Mouse (Mus musculus) midbrain, embryonic 16.5 days (tissue): ENCODE results near the gene Celf6. TPM values are rescaled to one million over a fixed set of nuclear protein-coding genes. Genes with fewer than 3 reads are reported as not detected.

Experiments used
- ATAC-seq: fragments of 200-750 bp; cut with Nextera tagmentation; 2 replicates; pipeline ENCODE4 v1.8.0; 2017; ENCODE audit warnings: moderate TSS enrichment
- H3K27ac ChIP-seq: fragments of 300-500 bp; sonication (generic); 2 replicates; pipeline ENCODE4 v1.5.1; 2014; ENCODE audit warnings: mild to moderate bottlenecking, low read length, mixed read lengths
- H3K27me3 ChIP-seq: fragments of 300-500 bp; sonication (generic); 2 replicates; pipeline ENCODE4 v1.6.1; 2014; ENCODE audit warnings: low read depth, low read length, mixed read lengths; ENCODE audit not compliant: control insufficient read depth, insufficient read depth
- H3K36me3 ChIP-seq: fragments of 300-500 bp; sonication (generic); 2 replicates; pipeline ENCODE4 v1.6.1; 2014; ENCODE audit warnings: mild to moderate bottlenecking, low read length, moderate library complexity, mixed read lengths; ENCODE audit not compliant: control insufficient read depth, insufficient read depth
- H3K4me1 ChIP-seq: fragments of 300-500 bp; sonication (generic); 2 replicates; pipeline ENCODE4 v1.6.1; 2014; ENCODE audit warnings: mild to moderate bottlenecking, low read length, mixed read lengths; ENCODE audit not compliant: control insufficient read depth, insufficient read depth
- H3K4me2 ChIP-seq: fragments of 300-500 bp; sonication (generic); 2 replicates; pipeline ENCODE4 v1.6.1; 2014; ENCODE audit warnings: mild to moderate bottlenecking, low read length, mixed read lengths
- H3K4me3 ChIP-seq: fragments of 300-500 bp; sonication (generic); 2 replicates; pipeline ENCODE4 v1.5.1; 2014; ENCODE audit warnings: low read depth, mild to moderate bottlenecking, low read length, moderate library complexity, mixed read lengths
- H3K9ac ChIP-seq: fragments of 300-500 bp; sonication (generic); 2 replicates; pipeline ENCODE4 v1.6.1; 2014; ENCODE audit warnings: low read depth, low read length, mixed read lengths
- H3K9me3 ChIP-seq: fragments of 300-500 bp; sonication (generic); replicated peaks from 2 replicates; pipeline ENCODE4 v1.6.1; 2014; ENCODE audit warnings: mild to moderate bottlenecking, low read length, mixed read lengths; ENCODE audit not compliant: control insufficient read depth, poor library complexity, severe bottlenecking
- WGBS: fragments of 180-500 bp; shearing (Covaris S2); extraction: QIAGEN DNeasy Blood & Tissue Kit; methylation state at CpG from one replicate; pipeline ENCODE4 v1.1.7; 2014; 5-methylcytosine and 5-hydroxymethylcytosine counted together
- polyA plus RNA-seq: library from polyadenylated mRNA; unstranded; fragments of >200 nt; fragmentation: Nextera tagmentation; extraction: Ambion mirVana; gene quantifications from 2 replicates; pipeline ENCODE4 v1.2.1, GENCODE M21; 2015

The Celf6 gene
- polyA plus RNA-seq, 1 experiment from 2014 or later: 64.7 TPM

DNA sequence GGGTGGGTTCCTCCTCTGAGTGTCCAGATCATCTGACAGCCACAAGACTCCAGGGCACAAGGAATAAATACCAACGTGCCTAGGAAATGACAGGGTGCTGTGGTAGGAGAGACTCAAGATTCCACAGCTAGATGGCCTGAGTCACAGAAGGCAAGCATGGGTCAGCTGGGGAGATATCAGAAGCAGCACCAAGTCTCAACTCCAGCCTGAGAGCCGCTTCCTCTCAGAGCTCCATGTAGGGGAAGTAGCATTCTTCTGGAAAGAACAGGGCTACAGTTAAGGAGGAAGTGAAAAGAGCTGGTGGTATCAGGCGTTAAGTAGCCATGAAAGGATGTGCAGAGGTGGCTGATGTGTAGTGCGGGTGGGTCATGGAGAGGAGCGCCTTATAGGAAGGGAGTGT is 33.0 kb upstream of the Celf6 start:
- Histone ChIP-seq H3K27ac (no peak overlapping the region), H3K9ac (no peak overlapping the region), H3K27me3 (no peaks in the 10 kb centered on the region), H3K9me3 (no peaks in the 10 kb centered on the region), H3K4me1 (peaks cover 19% of the 10 kb centered on the region), H3K4me2 (no peak overlapping the region), H3K36me3 (no peaks in the 10 kb centered on the region), H3K4me3 (no peak overlapping the region)
- WGBS: 89% methylated on average over 5 of the region's 5 CpGs
- no peak for ATAC-seq

GRCm38 (mm10) chr9:59547869-59548268 is 29.8 kb upstream of the Celf6 start:
- H3K4me2 ChIP-seq: no peak overlapping the region
- H3K9me3 ChIP-seq: no peaks in the 10 kb centered on the region
- peaks cover under 1% of the 10 kb centered on the region for H3K4me1 ChIP-seq
- 92% methylated on average over 1 of the region's 1 CpGs for WGBS
- no peak overlapping the region for H3K4me3 ChIP-seq
- no peaks in the 10 kb centered on the region for H3K36me3 ChIP-seq
- no peak for ATAC-seq
- H3K9ac ChIP-seq: no peak overlapping the region
- H3K27ac ChIP-seq: no peak overlapping the region
- no peaks in the 10 kb centered on the region for H3K27me3 ChIP-seq

DNA sequence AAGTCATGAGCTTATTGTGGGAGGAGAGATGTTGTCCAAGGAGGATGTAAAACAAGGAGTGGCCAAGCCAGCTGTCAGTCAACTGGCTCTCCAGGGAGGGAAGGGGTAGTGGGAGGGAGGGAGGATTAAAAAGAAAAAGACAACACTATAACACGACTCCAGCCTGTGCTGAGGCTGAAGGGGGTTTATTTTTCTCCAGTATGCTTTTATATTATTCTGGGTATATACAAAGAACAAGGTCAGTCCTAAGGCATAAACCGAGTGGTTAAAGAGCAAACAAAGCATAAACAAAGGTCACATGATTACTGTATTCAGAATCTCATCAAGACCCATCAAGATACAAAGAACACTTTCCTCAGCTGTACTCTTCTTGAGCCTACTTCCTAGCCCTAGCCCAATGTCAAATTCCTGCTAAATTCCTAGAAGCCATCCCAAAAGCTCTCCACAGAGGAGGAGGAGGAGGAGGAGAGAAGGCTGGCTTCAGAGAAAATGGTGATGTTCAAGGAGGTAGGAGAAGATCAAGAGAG is 28.7 kb upstream of the Celf6 start:
- ATAC-seq: no peak
- Histone ChIP-seq H3K4me3 (no peak overlapping the region), H3K9ac (no peak overlapping the region)

DNA sequence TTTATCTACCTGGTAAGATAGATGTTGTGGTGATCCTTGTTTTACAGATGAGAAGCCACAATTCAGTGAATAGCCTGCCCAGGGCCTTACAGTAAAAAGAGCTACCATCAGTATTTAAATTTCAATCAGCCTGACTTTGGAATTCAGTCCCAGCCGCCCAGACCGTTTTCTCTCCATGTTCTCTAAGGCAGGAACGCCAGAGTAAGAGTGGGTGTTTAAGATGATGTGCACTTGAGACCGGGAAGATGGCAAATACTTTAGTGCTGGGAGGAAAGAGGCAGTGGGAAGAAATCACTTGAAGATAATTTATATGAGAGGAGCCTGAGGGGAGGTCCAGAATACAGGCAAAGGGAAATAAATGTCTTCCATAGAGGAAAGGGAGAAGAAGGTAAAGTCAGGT is 27.6 kb upstream of the Celf6 start:
- no peaks in the 10 kb centered on the region for H3K4me1 ChIP-seq
- 90% methylated on average over 4 of the region's 4 CpGs for WGBS

More for the DNA sequence above, 28.7 kb upstream of the Celf6 start:
- H3K4me1 ChIP-seq: no peaks in the 10 kb centered on the region
- WGBS: 50% methylated on average over 2 of the region's 2 CpGs
- no peak overlapping the region for H3K4me2 ChIP-seq
- H3K27me3 ChIP-seq: no peaks in the 10 kb centered on the region
- no peaks in the 10 kb centered on the region for H3K9me3 ChIP-seq
- no peak overlapping the region for H3K27ac ChIP-seq
- H3K36me3 ChIP-seq: no peaks in the 10 kb centered on the region

DNA sequence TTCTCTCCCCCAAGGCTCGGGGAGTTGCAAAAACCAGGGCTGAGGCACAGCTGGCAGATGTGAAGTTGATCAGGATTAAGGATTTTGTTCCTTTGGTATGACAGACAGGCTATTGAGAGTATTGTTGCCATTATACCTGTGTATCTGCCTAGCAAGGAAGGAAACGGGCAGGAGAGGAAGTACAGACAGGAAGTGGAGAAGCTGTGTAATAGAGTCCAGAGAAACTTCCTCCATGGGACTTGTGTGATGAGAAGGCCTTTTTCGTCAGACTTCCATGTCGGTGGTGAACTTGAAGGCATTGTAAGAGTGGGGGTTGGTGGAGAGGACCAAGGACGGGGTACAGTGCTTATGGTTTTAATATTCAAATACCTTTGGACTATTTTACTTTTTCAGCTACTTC is 26.7 kb upstream of the Celf6 start:
- H3K27me3 ChIP-seq: no peaks in the 10 kb centered on the region
- no peak for ATAC-seq
- no peaks in the 10 kb centered on the region for H3K36me3 ChIP-seq
- no peak overlapping the region for H3K4me3 ChIP-seq
- no peak overlapping the region for H3K27ac ChIP-seq
- H3K4me2 ChIP-seq: no peak overlapping the region
- H3K9me3 ChIP-seq: no peaks in the 10 kb centered on the region
- no peak overlapping the region for H3K9ac ChIP-seq
- H3K4me1 ChIP-seq: no peaks in the 10 kb centered on the region
- 89% methylated on average over 5 of the region's 5 CpGs for WGBS

More for the DNA sequence above, 27.6 kb upstream of the Celf6 start:
- Histone ChIP-seq H3K9me3 (no peaks in the 10 kb centered on the region), H3K9ac (no peak overlapping the region), H3K27ac (no peak overlapping the region), H3K4me3 (no peak overlapping the region), H3K27me3 (no peaks in the 10 kb centered on the region), H3K36me3 (no peaks in the 10 kb centered on the region), H3K4me2 (no peak overlapping the region)
- ATAC-seq: no peak

DNA sequence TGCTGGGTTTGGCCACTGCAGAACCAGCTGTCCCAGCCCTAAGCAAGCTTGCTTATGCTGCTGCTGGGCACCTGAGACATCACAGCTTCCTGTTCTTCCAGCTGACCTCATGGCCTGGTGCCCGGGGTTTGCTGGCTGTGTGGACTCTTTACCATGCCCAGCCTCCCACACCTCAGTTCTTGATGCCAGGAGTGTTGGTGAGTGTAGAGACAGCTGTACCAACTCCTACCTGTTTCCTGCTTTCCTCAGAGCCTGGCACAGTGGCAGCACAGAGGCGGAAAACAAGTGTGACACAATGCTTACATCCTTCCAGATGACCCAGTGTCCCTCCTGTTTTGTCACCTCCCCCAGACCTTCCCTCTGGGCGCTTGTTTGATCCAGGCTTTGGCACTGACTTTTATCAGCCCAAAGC is 26.1 kb upstream of the Celf6 start:
- Histone ChIP-seq H3K27ac (no peak overlapping the region), H3K9ac (no peak overlapping the region), H3K9me3 (no peaks in the 10 kb centered on the region), H3K4me1 (no peaks in the 10 kb centered on the region), H3K4me2 (no peak overlapping the region), H3K36me3 (peaks cover 3% of the 10 kb centered on the region; the same call in 1 of the 2 replicates), H3K27me3 (no peaks in the 10 kb centered on the region), H3K4me3 (no peak overlapping the region)
- WGBS: 75% methylated on average over 3 of the region's 3 CpGs
- no peak for ATAC-seq

DNA sequence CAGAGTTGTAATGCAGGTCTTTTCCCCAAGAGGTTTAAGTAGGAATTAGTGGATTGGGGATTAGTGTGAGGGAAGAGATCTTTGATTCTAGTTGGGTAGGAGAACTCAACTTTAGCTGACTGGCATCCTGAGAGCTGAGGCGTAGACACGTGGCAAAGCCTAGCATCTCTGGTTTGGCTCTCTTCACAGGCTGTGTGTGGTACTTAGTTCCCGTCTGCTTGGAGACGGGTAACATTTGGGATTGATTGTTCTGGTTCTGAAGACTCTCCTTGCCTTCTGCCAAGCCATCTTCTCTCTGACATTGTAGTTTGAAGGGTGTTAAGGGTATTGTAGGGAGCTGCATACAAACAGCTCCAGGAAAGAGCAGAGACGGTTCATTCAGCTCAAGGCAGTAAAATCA is 25.1 kb upstream of the Celf6 start:
- WGBS: 86% methylated on average over 5 of the region's 5 CpGs
- H3K27ac ChIP-seq: no peak overlapping the region
- H3K4me2 ChIP-seq: no peak overlapping the region
- H3K9ac ChIP-seq: no peak overlapping the region
- no peak overlapping the region for H3K4me3 ChIP-seq
- no peak for ATAC-seq
- H3K27me3 ChIP-seq: no peaks in the 10 kb centered on the region
- H3K4me1 ChIP-seq: no peaks in the 10 kb centered on the region
- H3K9me3 ChIP-seq: no peaks in the 10 kb centered on the region
- peaks cover 3% of the 10 kb centered on the region; the same call in 1 of the 2 replicates for H3K36me3 ChIP-seq

- no peak for ATAC-seq
- 93% methylated on average over 4 of the region's 4 CpGs for WGBS
- H3K4me2 ChIP-seq: no peak overlapping the region
- H3K9me3 ChIP-seq: no peaks in the 10 kb centered on the region
- no peaks in the 10 kb centered on the region for H3K27me3 ChIP-seq
- no peak overlapping the region for H3K4me3 ChIP-seq
- no peak overlapping the region for H3K9ac ChIP-seq
- no peak overlapping the region for H3K27ac ChIP-seq
- H3K36me3 ChIP-seq: peaks cover 8% of the 10 kb centered on the region; the same call in 1 of the 2 replicates
- no peaks in the 10 kb centered on the region for H3K4me1 ChIP-seq
These were observed 24.0 kb upstream of the Celf6 start for GRCm38 (mm10) chr9:59553719-59554118.

- H3K4me3 ChIP-seq: no peak overlapping the region
- 31% methylated on average over 4 of the region's 4 CpGs for WGBS
- no peaks in the 10 kb centered on the region; the same call in none of the 2 replicates for H3K36me3 ChIP-seq
- no peak overlapping the region for H3K27ac ChIP-seq
- no peak for ATAC-seq
- H3K4me2 ChIP-seq: no peak overlapping the region
- no peaks in the 10 kb centered on the region for H3K4me1 ChIP-seq
- no peaks in the 10 kb centered on the region for H3K27me3 ChIP-seq
- H3K9me3 ChIP-seq: no peaks in the 10 kb centered on the region
- H3K9ac ChIP-seq: no peak overlapping the region
These were observed 12.1 kb upstream of the Celf6 start for GRCm38 (mm10) chr9:59565600-59565999.
